Mouse (Mus musculus) spleen, adult 2 months (tissue): Measurements from ENCODE around the gene Ric1.

Experiments used
- CTCF ChIP-seq: fragments of 200-500 bp; IDR thresholded peaks from 2 replicates; pipeline ENCODE4 v1.5.1; 2011; ENCODE audit warnings: mild to moderate bottlenecking, inconsistent platforms; ENCODE audit not compliant: insufficient read depth, insufficient read length, insufficient replicate concordance; ENCODE audit errors: extremely low read depth
- POLR2A ChIP-seq: fragments of 200-500 bp; IDR thresholded peaks from 2 replicates; pipeline ENCODE4 v1.6.1; 2011; ENCODE audit warnings: low read depth, low read length, inconsistent platforms

DNA sequence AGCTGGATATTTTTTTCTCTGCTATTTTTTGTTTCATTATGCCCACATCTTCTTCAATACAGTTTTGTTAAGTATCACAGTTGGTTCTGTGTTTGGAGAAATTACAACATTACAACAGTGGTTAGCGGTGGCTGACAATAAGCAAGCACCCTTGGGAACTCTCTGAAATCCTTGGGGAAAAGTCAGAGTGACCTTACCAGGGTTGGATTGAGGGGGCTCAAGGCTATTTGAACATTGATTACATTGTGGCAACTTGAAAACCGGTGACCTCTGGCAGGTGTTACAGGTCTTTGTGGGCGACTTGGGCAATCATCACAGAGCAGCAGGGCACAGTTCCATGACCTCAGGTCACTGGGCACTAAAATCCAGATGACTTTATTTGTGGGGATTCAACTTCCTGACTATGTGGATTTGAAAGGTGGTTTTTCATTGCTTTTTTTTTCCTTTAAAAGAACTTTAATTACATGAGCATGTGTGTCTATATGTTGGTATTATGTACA lies 32.2 kb upstream of the Ric1 start:
- TF ChIP-seq POLR2A (no peak), CTCF (no peak)
